ENCODE assay signal across 8 mouse cellular contexts in the genomic region with DNA sequence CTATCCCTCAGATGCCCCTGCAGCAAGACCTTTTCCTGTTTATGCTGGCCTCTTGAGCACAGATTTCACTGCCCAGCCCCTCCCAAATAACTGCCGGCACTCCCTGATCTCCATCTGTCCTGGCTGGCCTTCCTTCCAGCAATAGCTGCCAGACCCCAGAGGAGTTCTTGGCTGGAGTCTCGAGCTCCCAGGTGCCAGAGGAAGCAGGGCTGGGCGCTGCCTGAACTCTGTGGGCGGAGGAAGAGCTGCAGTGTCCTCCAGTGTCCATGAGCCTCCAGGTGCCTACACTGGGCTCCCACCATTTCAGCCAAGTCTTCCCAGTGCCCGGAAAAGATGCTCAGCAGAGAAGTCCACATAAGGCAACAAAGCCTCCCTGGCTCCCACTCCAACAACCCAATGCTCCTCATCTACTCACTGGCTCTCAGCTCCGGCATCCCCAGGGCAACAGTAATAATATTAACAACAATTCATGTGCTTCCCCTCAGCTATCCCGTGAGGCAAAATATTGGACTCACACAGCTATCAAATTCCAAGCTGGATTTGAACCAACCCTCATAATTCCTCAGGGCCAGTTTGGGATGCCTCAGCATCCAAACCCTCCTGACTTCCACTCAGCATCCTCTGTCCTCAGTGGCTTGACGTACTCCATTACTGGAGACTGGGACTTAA. TPM values are rescaled to one million over a fixed set of nuclear protein-coding genes. Genes with fewer than 3 reads are reported as not detected.
DNase-seq lines count a peak whose midpoint lies in the region; ATAC-seq lines count a peak whose summit lies in the region.

No protein-coding gene starts in this region.

- intact Hi-C loops in heart, postnatal 25 days (cut with DNase I), result loop anchor here (1.0 kb wide), 1 partner anchor 36 kb away; no protein-coding TSS in a partner anchor

- DNase-seq in ovary, adult 18-20 months (ENCODE audit: low spot score), result peak; percentile 73
- no peak for DNase-seq in ovary, postnatal 10 days (ENCODE audit: low spot score)
- DNase-seq in cerebellum, postnatal 4 days (ENCODE audit: low spot score in 2 of 2), result peak; percentile 46 to 83
- DNase-seq in heart, postnatal 25 days (ENCODE audit: low spot score), result peak; percentile 90
- DNase-seq in lung, postnatal 36 days, result peak; percentile 89
- no peak for DNase-seq in right cerebral cortex, adult 2 months (ENCODE audit: low spot score in 2 of 2)
- DNase-seq in c-Kit-positive CD71-positive TER-119-positive erythroid progenitor cells, embryonic 14.5 days (ENCODE audit: low spot score), result no peak

- ATAC-seq in megakaryocyte, adult 5-6 weeks (ENCODE audit: poor library complexity, severe bottlenecking), result no peak

RNA-seq across cellular contexts. Expression of a gene that starts 15.5 kb away (rescaled TPM):
- total RNA-seq in heart, postnatal 25 days (2021), result 1 to 10 TPM in 1 of 2 experiments, under 1 TPM in 1; 0.87 to 1.0 TPM
- 0.91 and 1.4 TPM in 2 replicates for total RNA-seq in megakaryocyte, adult 5-6 weeks (2015)
- 1.6 TPM in 2 replicates for total RNA-seq in megakaryocyte, adult 5-6 weeks (2017)

Comparison
In these comparisons a context has a peak if more than half of its experiments do, and no peak if none do; other contexts are left out.
1. DNase-seq: peak in ovary, adult 18-20 months (single experiment), cerebellum, postnatal 4 days (2 of 2), heart, postnatal 25 days (single experiment) and lung, postnatal 36 days (single experiment); none in ovary, postnatal 10 days (single experiment), right cerebral cortex, adult 2 months (0 of 2) and c-Kit-positive CD71-positive TER-119-positive erythroid progenitor cells, embryonic 14.5 days (single experiment).